Mouse (Mus musculus): ENCODE results near the gene Pmepa1. TPM values are rescaled to one million over a fixed set of nuclear protein-coding genes. Genes with fewer than 3 reads are reported as not detected.
A peak's percentile ranks its signal among the peaks of the same experiment; 100 is the strongest.

Gene Pmepa1
- polyA plus RNA-seq, 1 experiment = 25.1 TPM

DNA sequence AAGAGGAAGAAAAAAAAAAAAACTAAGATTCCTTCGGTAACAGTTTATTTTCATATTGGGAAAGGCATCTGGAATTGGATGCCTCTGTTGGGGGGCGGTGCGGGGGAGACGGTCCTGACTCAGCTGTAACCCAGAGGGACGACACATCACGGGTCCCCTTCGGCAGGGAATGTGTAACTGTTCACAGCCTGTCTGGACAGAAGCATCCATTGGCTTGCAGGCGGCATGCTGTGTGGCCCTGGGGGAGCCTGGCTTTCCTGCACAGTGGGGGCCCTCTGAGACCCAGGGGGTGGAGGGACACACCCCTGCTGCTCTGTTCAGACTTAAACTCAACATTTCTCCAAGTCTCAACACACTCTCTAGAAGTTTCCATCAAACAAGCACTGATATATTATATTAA lies 49.5 kb downstream of the Pmepa1 start:
- Histone ChIP-seq H3K9me3 (replicated peaks; ENCODE audit: control insufficient read depth, insufficient read depth, low read length, poor library complexity, severe bottlenecking) (no peaks in the 10 kb centered on the region), H3K27me3 (ENCODE audit: control insufficient read depth, insufficient read depth, low read length, poor library complexity, severe bottlenecking) (no peaks in the 10 kb centered on the region), H3K27ac (ENCODE audit: insufficient read depth, low read length) (peak overlapping the region; percentile 23; the same call in 1 of the 2 replicates), H3K36me3 (ENCODE audit: control insufficient read depth, insufficient read depth, low read length, poor library complexity, severe bottlenecking) (no peaks in the 10 kb centered on the region), H3K4me1 (ENCODE audit: control insufficient read depth, insufficient read depth, low read length) (peaks cover 16% of the 10 kb centered on the region), H3K4me3 (ENCODE audit: low read depth, low read length) (no peak overlapping the region), H3K9ac (ENCODE audit: low read depth, poor library complexity, severe bottlenecking) (no peak overlapping the region)
- no peak for TF ChIP-seq POLR2A (IDR thresholded peaks at IDR 0.05; ENCODE audit: insufficient read depth, low read length)
- peak; percentile 87 for TF ChIP-seq EP300 (IDR thresholded peaks at IDR 0.05; ENCODE audit: insufficient read depth, low read depth, low read length)

DNA sequence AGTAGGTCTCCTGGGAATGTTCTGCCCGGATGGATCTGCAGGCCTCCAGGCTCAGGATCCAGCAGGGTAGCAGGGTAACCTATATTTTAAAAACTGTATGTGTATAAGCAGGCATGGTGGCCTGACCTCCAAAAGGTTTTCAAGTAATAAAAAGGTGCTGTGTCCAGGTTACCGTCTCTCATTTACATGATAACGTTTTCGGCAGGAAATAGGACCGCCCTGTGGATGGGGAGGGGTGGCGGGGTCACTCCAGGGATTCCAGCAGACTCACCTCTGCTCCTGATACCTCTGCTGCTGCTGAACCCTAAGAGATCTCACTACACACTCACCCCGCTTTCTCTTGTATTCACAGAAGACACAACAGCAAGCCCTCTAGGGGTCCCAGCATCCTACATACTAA lies 50.4 kb downstream of the Pmepa1 start:
- no peak overlapping the region for H3K4me3 ChIP-seq (ENCODE audit: low read depth, low read length)
- peak overlapping the region; percentile 57 for H3K27ac ChIP-seq (ENCODE audit: insufficient read depth, low read length)
- peaks cover 16% of the 10 kb centered on the region for H3K4me1 ChIP-seq (ENCODE audit: control insufficient read depth, insufficient read depth, low read length)
- H3K9ac ChIP-seq (ENCODE audit: low read depth, poor library complexity, severe bottlenecking) = no peak overlapping the region
- H3K36me3 ChIP-seq (ENCODE audit: control insufficient read depth, insufficient read depth, low read length, poor library complexity, severe bottlenecking) = no peaks in the 10 kb centered on the region
- TF ChIP-seq CTCF (IDR thresholded peaks at IDR 0.05; ENCODE audit: low read depth, low read length) (no peak), POLR2A (IDR thresholded peaks at IDR 0.05; ENCODE audit: insufficient read depth, low read length) (no peak), EP300 (IDR thresholded peaks at IDR 0.05; ENCODE audit: insufficient read depth, low read depth, low read length) (peak; percentile 87)
- no peaks in the 10 kb centered on the region for H3K27me3 ChIP-seq (ENCODE audit: control insufficient read depth, insufficient read depth, low read length, poor library complexity, severe bottlenecking)
- no peaks in the 10 kb centered on the region for H3K9me3 ChIP-seq (replicated peaks; ENCODE audit: control insufficient read depth, insufficient read depth, low read length, poor library complexity, severe bottlenecking)

DNA sequence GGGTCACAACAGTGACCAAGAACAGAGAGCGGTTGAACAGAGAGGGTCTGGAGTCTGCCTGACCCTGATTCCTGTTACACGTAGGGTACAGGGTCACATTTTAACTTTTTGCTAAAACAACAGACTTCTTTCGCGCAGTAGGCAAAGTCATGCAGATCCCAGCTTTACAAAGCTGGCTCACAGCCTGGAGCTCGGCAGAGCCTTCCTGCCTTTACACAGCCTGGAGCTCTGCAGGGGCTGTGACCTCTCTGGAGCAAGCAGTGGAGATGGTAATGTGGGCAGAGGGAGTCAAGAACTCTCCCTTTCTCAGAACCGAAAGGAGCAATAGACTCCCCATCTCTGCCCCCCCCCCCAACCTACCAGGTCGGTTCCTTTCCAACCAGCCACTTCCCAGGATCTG lies 51.5 kb downstream of the Pmepa1 start:
- Histone ChIP-seq H3K9me3 (replicated peaks; ENCODE audit: control insufficient read depth, insufficient read depth, low read length, poor library complexity, severe bottlenecking) (no peaks in the 10 kb centered on the region), H3K27ac (ENCODE audit: insufficient read depth, low read length) (peak overlapping the region; percentile 51; the same call in 1 of the 2 replicates), H3K4me3 (ENCODE audit: low read depth, low read length) (no peak overlapping the region), H3K4me1 (ENCODE audit: control insufficient read depth, insufficient read depth, low read length) (peaks cover 16% of the 10 kb centered on the region), H3K27me3 (ENCODE audit: control insufficient read depth, insufficient read depth, low read length, poor library complexity, severe bottlenecking) (no peaks in the 10 kb centered on the region), H3K9ac (ENCODE audit: low read depth, poor library complexity, severe bottlenecking) (no peak overlapping the region), H3K36me3 (ENCODE audit: control insufficient read depth, insufficient read depth, low read length, poor library complexity, severe bottlenecking) (no peaks in the 10 kb centered on the region)
- 0 out of 2 replicates have a peak, but pooled peaks have one; percentile 19 for TF ChIP-seq EP300 (IDR thresholded peaks at IDR 0.05; ENCODE audit: insufficient read depth, low read depth, low read length)
- no peak for TF ChIP-seq CTCF (IDR thresholded peaks at IDR 0.05; ENCODE audit: low read depth, low read length)
- no peak for TF ChIP-seq POLR2A (IDR thresholded peaks at IDR 0.05; ENCODE audit: insufficient read depth, low read length)

DNA sequence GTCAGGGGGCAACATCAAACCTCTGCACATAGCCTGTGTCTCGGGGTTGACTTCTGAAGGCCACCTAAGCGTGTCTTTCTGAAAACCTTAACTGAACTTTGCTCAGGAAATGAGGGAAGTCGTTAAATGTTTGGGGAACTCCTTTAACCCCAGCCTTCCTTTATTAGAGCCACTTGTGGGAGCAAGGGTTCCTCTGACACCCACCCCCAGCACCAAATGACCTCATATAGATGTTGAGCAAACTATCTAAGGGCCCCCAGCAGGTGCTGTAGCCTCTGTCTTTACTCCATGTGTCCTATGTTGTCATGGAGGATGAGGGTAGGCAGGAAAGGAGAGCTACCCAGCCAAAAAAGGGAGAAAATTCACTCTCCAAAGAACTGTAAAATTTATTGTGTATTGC lies 52.2 kb downstream of the Pmepa1 start:
- Histone ChIP-seq H3K27ac (ENCODE audit: insufficient read depth, low read length) (no peak overlapping the region; the same call in 1 of the 2 replicates), H3K9ac (ENCODE audit: low read depth, poor library complexity, severe bottlenecking) (no peak overlapping the region), H3K27me3 (ENCODE audit: control insufficient read depth, insufficient read depth, low read length, poor library complexity, severe bottlenecking) (no peaks in the 10 kb centered on the region), H3K9me3 (replicated peaks; ENCODE audit: control insufficient read depth, insufficient read depth, low read length, poor library complexity, severe bottlenecking) (no peaks in the 10 kb centered on the region), H3K4me3 (ENCODE audit: low read depth, low read length) (no peak overlapping the region), H3K4me1 (ENCODE audit: control insufficient read depth, insufficient read depth, low read length) (peaks cover 16% of the 10 kb centered on the region), H3K36me3 (ENCODE audit: control insufficient read depth, insufficient read depth, low read length, poor library complexity, severe bottlenecking) (no peaks in the 10 kb centered on the region)
- TF ChIP-seq EP300 (IDR thresholded peaks at IDR 0.05; ENCODE audit: insufficient read depth, low read depth, low read length) = no peak
- no peak for TF ChIP-seq POLR2A (IDR thresholded peaks at IDR 0.05; ENCODE audit: insufficient read depth, low read length)
- no peak for TF ChIP-seq CTCF (IDR thresholded peaks at IDR 0.05; ENCODE audit: low read depth, low read length)

DNA sequence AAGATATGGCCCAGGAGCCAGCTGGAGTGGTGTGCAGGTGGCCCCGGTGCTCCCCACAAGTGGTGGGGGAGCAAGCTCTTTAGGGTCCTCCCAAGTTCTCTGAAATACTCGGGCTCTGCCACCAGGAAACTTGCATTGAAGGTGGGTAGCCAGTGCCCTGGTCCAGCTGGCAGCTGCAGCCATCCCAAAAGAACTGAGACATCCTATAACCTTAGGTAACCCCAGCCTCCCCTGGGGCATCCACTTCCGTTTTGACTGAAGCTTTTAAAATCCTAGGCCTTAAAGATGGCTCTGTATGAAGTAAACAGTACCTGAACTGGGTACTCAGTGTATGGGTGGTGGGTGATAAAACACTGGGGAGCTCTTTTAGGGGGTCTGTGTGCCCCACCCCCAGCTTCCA lies 52.8 kb downstream of the Pmepa1 start:
- no peaks in the 10 kb centered on the region for H3K9me3 ChIP-seq (replicated peaks; ENCODE audit: control insufficient read depth, insufficient read depth, low read length, poor library complexity, severe bottlenecking)
- H3K27me3 ChIP-seq (ENCODE audit: control insufficient read depth, insufficient read depth, low read length, poor library complexity, severe bottlenecking) = no peaks in the 10 kb centered on the region
- H3K27ac ChIP-seq (ENCODE audit: insufficient read depth, low read length) = no peak overlapping the region
- no peak overlapping the region for H3K4me3 ChIP-seq (ENCODE audit: low read depth, low read length)
- H3K4me1 ChIP-seq (ENCODE audit: control insufficient read depth, insufficient read depth, low read length) = peaks cover 14% of the 10 kb centered on the region
- H3K9ac ChIP-seq (ENCODE audit: low read depth, poor library complexity, severe bottlenecking) = no peak overlapping the region
- no peaks in the 10 kb centered on the region for H3K36me3 ChIP-seq (ENCODE audit: control insufficient read depth, insufficient read depth, low read length, poor library complexity, severe bottlenecking)
- TF ChIP-seq POLR2A (IDR thresholded peaks at IDR 0.05; ENCODE audit: insufficient read depth, low read length) (no peak), EP300 (IDR thresholded peaks at IDR 0.05; ENCODE audit: insufficient read depth, low read depth, low read length) (no peak), CTCF (IDR thresholded peaks at IDR 0.05; ENCODE audit: low read depth, low read length) (no peak)

DNA sequence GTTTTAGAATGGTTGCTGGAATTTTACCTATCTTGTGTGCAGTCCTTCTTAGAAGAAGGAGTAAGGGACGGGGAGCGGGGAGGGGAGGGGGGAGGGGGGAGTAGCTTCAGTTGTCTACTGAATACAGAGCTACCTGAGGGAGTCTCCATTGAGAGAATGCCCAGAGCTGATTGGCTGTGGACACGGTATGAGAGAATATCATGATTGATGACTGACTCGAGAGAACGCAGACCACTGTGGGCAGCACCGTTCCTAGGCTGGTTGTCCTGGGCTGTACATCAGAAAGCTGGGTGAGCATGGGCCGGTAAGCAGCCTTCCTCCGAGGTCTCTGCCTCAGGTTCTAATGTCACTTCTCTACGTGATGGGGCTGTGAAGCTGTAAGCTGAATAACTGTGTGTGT lies 55.6 kb downstream of the Pmepa1 start:
- TF ChIP-seq CTCF (IDR thresholded peaks at IDR 0.05; ENCODE audit: low read depth, low read length) (no peak), EP300 (IDR thresholded peaks at IDR 0.05; ENCODE audit: insufficient read depth, low read depth, low read length) (no peak), POLR2A (IDR thresholded peaks at IDR 0.05; ENCODE audit: insufficient read depth, low read length) (no peak)
- no peaks in the 10 kb centered on the region for H3K27me3 ChIP-seq (ENCODE audit: control insufficient read depth, insufficient read depth, low read length, poor library complexity, severe bottlenecking)
- no peak overlapping the region for H3K4me3 ChIP-seq (ENCODE audit: low read depth, low read length)
- H3K4me1 ChIP-seq (ENCODE audit: control insufficient read depth, insufficient read depth, low read length) = peaks cover 13% of the 10 kb centered on the region
- no peaks in the 10 kb centered on the region for H3K9me3 ChIP-seq (replicated peaks; ENCODE audit: control insufficient read depth, insufficient read depth, low read length, poor library complexity, severe bottlenecking)
- H3K36me3 ChIP-seq (ENCODE audit: control insufficient read depth, insufficient read depth, low read length, poor library complexity, severe bottlenecking) = no peaks in the 10 kb centered on the region
- no peak overlapping the region for H3K27ac ChIP-seq (ENCODE audit: insufficient read depth, low read length)
- no peak overlapping the region for H3K9ac ChIP-seq (ENCODE audit: low read depth, poor library complexity, severe bottlenecking)
